Mouse (Mus musculus) limb, embryonic 12.5 days (tissue): Measurements from ENCODE around the gene Ltbp1. TPM values are rescaled to one million over a fixed set of nuclear protein-coding genes. Genes with fewer than 3 reads are reported as not detected.

Experiments used
- ATAC-seq: fragments of 200-750 bp; cut with Nextera tagmentation; 2 replicates; pipeline ENCODE4 v1.8.0; 2017; ENCODE audit warnings: low read depth, moderate TSS enrichment; ENCODE audit not compliant: insufficient number of reproducible peaks, insufficient read depth, low FRiP score, low TSS enrichment
- H3K27ac ChIP-seq: fragments of 300-500 bp; sonication (generic); 2 replicates; pipeline ENCODE4 v1.5.1; 2016; ENCODE audit warnings: mild to moderate bottlenecking, moderate library complexity
- H3K27me3 ChIP-seq: fragments of 300-500 bp; sonication (generic); 2 replicates; pipeline ENCODE4 v1.6.1; 2016; ENCODE audit warnings: mild to moderate bottlenecking, moderate library complexity
- H3K36me3 ChIP-seq: fragments of 300-500 bp; sonication (generic); 2 replicates; pipeline ENCODE4 v1.6.1; 2016; ENCODE audit warnings: mild to moderate bottlenecking, moderate library complexity
- H3K4me1 ChIP-seq: fragments of 300-500 bp; sonication (generic); replicated peaks from 2 replicates; pipeline ENCODE4 v1.6.1; 2016
- H3K4me2 ChIP-seq: fragments of 300-500 bp; sonication (generic); 2 replicates; pipeline ENCODE4 v1.6.1; 2016; ENCODE audit warnings: mild to moderate bottlenecking, moderate library complexity
- H3K4me3 ChIP-seq: fragments of 300-500 bp; sonication (generic); replicated peaks from 2 replicates; pipeline ENCODE4 v1.5.1; 2016; ENCODE audit warnings: mild to moderate bottlenecking
- H3K9ac ChIP-seq: fragments of 300-500 bp; sonication (generic); replicated peaks from 2 replicates; pipeline ENCODE4 v1.6.1; 2016; ENCODE audit warnings: mild to moderate bottlenecking, moderate library complexity
- H3K9me3 ChIP-seq: fragments of 300-500 bp; sonication (generic); 2 replicates; pipeline ENCODE4 v1.6.1; 2016; ENCODE audit warnings: mild to moderate bottlenecking, moderate library complexity
- WGBS: fragments of 180-500 bp; shearing (Covaris S2); methylation state at CpG from one replicate; pipeline ENCODE4 v1.1.7; 2016; 5-methylcytosine and 5-hydroxymethylcytosine counted together
- polyA plus RNA-seq: library from polyadenylated mRNA; unstranded; fragments of >200 nt; fragmentation: Nextera tagmentation; extraction: Ambion mirVana; gene quantifications from 2 replicates; pipeline ENCODE4 v1.2.1, GENCODE M21; 2016

Gene Ltbp1
- 43.8 and 52.8 TPM in 2 replicates for polyA plus RNA-seq

DNA sequence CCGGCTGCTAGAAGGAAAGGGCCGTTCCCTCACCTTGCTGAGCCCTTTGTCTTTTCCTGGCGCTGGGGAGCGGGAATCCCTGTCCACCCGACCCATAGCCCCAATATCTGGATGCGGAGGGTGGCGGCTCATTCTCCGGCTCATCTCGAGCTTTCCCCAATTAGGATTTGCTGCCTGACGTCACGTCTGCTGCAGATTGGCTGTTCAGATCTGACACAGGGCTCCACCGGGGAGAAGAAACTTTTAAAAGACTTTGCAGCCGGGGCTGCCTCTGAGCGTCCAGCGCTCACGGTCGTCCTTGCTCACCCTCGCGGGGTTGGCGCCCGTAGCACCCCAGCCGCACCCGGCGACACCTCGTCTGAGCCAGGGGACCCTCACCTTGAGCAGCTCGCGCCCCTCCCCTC, at the start of gene Ltbp1:
Gene Ltbp1, plus strand, starts transcription at position 288 of the 404 bp plus-strand sequence.
- H3K4me3 ChIP-seq = peak within 1 kb of the TSS; percentile 94
- ATAC-seq = peak; percentile 78

GRCm38 (mm10) chr17:74959481-74960245, 45.7 kb upstream of the Ltbp1 start:
- no peaks in the 10 kb centered on the region for H3K36me3 ChIP-seq
- H3K27me3 ChIP-seq = 0 out of 2 replicates have a peak, but pooled peaks cover 3% of the 10 kb centered on the region
- no peak overlapping the region for H3K9ac ChIP-seq
- H3K4me1 ChIP-seq = peaks cover 13% of the 10 kb centered on the region; the same call in 1 of the 2 replicates
- H3K9me3 ChIP-seq = no peaks in the 10 kb centered on the region
- WGBS = 53% methylated on average over 6 of the region's 6 CpGs
- peak overlapping the region; percentile 46; the same call in 1 of the 2 replicates for H3K27ac ChIP-seq
- ATAC-seq = no peak
- no peak overlapping the region for H3K4me3 ChIP-seq
- H3K4me2 ChIP-seq = no peak overlapping the region

More for the DNA sequence above, at the start of gene Ltbp1:
- Histone ChIP-seq H3K27me3 (no peaks in the 10 kb centered on the region), H3K9ac (peak within 1 kb of the TSS; percentile 96), H3K9me3 (no peaks in the 10 kb centered on the region), H3K27ac (peak within 1 kb of the TSS; percentile 98), H3K36me3 (peaks cover 12% of the 10 kb centered on the region; the same call in 1 of the 2 replicates), H3K4me1 (peaks cover 40% of the 10 kb centered on the region), H3K4me2 (peak within 1 kb of the TSS; percentile 80)
- WGBS = under 1% methylated on average over 27 of the region's 27 CpGs

DNA sequence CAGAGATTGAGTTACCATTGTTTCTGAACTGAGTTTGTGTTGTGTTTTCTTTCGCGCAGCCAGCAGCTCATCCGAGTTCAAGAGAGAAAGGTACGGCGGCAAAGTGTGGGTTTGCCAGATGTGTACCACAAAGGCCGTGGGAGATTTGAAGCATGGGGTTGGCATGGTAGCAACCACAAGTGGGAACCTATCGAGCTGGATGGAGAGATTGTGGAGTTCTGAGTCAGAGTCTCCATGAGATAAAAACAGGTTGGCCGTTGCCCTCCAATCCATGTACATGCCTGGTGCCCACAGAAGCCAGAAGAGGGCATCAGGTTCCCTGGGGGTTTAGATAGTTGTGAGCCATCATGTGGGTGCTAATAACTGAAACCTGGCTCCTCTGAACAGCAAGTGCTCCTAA, 42.1 kb upstream of the Ltbp1 start:
- whole genome bisulfite sequencing = 93% methylated on average over 8 of the region's 8 CpGs
- Histone ChIP-seq H3K9ac (no peak overlapping the region), H3K27me3 (0 out of 2 replicates have a peak, but pooled peaks cover 3% of the 10 kb centered on the region), H3K4me2 (no peak overlapping the region), H3K27ac (no peak overlapping the region), H3K4me1 (peaks cover 13% of the 10 kb centered on the region; the same call in 1 of the 2 replicates), H3K9me3 (no peaks in the 10 kb centered on the region), H3K4me3 (no peak overlapping the region), H3K36me3 (no peaks in the 10 kb centered on the region)
- ATAC-seq = no peak

GRCm38 (mm10) chr17:74963861-74964260, 41.5 kb upstream of the Ltbp1 start:
- WGBS = 88% methylated on average over 3 of the region's 3 CpGs
- Histone ChIP-seq H3K27me3 (0 out of 2 replicates have a peak, but pooled peaks cover 3% of the 10 kb centered on the region), H3K4me1 (peaks cover 13% of the 10 kb centered on the region; the same call in 1 of the 2 replicates), H3K9me3 (no peaks in the 10 kb centered on the region), H3K4me3 (no peak overlapping the region), H3K9ac (no peak overlapping the region), H3K27ac (no peak overlapping the region), H3K36me3 (no peaks in the 10 kb centered on the region), H3K4me2 (no peak overlapping the region)
- ATAC-seq = no peak

DNA sequence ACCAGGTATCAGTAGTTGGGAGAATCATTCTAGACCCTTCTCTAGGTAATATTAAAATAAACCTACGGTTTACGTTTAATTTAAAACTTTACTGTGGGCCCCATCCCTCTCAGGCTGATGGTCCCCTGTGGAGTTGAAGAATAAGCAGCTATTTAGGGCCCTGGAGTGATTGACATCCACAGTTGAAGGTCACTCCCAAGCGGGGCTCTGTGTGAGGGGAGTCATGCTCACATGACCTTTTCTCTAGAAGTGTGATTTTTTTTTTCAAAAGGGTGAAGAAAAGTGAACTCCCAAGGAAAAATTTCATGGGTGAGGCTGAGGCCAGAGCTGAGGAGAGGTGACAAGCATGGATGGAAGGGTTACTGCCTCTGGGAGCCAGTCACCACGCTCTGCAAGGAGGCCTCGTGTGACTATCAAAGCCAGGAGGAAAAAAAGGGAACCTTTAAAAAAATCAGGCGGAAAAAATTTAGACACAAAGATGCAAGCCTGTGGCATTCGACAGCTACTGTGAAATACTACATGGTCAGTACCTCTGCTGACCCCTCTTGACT, 38.0 kb upstream of the Ltbp1 start:
- no peak overlapping the region for H3K4me3 ChIP-seq
- H3K4me2 ChIP-seq = no peak overlapping the region
- H3K27me3 ChIP-seq = no peaks in the 10 kb centered on the region
- no peaks in the 10 kb centered on the region for H3K36me3 ChIP-seq
- 63% methylated on average over 7 of the region's 7 CpGs for WGBS
- no peak overlapping the region for H3K27ac ChIP-seq
- no peaks in the 10 kb centered on the region for H3K9me3 ChIP-seq
- H3K9ac ChIP-seq = no peak overlapping the region
- ATAC-seq = no peak
- H3K4me1 ChIP-seq = peaks cover 4% of the 10 kb centered on the region; the same call in 1 of the 2 replicates

DNA sequence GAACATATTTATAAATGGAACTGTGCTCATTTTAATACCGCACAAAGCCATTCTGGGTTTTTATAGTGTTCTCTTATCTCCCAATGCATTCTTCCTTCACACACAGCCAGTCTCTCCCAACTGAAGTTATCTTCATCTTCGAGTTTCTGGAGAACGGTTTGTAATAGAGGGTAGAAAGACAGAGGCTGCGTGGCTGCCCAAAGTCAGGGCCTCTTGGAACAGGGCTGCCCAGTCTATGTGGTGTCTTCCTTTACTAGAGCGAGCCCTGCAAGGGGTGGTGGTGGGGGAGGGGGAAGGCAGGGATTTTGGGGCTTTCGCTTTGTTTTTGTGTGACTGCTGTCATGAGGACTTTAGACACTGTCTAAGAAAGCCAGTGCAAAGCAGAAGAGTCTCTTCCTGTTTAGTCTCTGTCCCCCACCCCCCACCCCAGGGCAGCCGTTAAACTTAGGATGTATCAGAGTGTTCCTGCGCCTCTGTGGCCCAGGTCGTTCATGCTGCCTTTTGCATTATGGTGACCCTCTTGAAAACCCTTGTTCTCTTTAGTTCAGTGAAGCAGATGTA, 37.1 kb upstream of the Ltbp1 start:
- WGBS = 69% methylated on average over 9 of the region's 9 CpGs
- no peaks in the 10 kb centered on the region for H3K36me3 ChIP-seq
- H3K27ac ChIP-seq = no peak overlapping the region
- no peak; the same call in 1 of the 2 replicates for ATAC-seq
- peaks cover 4% of the 10 kb centered on the region; the same call in 1 of the 2 replicates for H3K4me1 ChIP-seq
- no peaks in the 10 kb centered on the region for H3K9me3 ChIP-seq
- no peaks in the 10 kb centered on the region for H3K27me3 ChIP-seq
- no peak overlapping the region for H3K4me3 ChIP-seq
- H3K9ac ChIP-seq = no peak overlapping the region
- H3K4me2 ChIP-seq = no peak overlapping the region

- Histone ChIP-seq H3K9ac (no peak overlapping the region), H3K4me1 (peaks cover 4% of the 10 kb centered on the region; the same call in 1 of the 2 replicates), H3K4me2 (no peak overlapping the region), H3K36me3 (no peaks in the 10 kb centered on the region), H3K9me3 (no peaks in the 10 kb centered on the region), H3K27me3 (no peaks in the 10 kb centered on the region), H3K4me3 (no peak overlapping the region), H3K27ac (no peak overlapping the region)
- ATAC-seq = no peak
- 87% methylated on average over 16 of the region's 16 CpGs for WGBS
Measured at GRCm38 (mm10) chr17:74968738-74969271, 36.6 kb upstream of the Ltbp1 start.

GRCm38 (mm10) chr17:74975192-74975591, 30.2 kb upstream of the Ltbp1 start:
- no peaks in the 10 kb centered on the region; the same call in 1 of the 2 replicates for H3K27me3 ChIP-seq
- H3K9ac ChIP-seq = no peak overlapping the region
- no peaks in the 10 kb centered on the region for H3K36me3 ChIP-seq
- H3K4me3 ChIP-seq = no peak overlapping the region
- ATAC-seq = no peak
- 64% methylated on average over 6 of the region's 6 CpGs for WGBS
- peaks cover 9% of the 10 kb centered on the region; the same call in 1 of the 2 replicates for H3K4me1 ChIP-seq
- H3K4me2 ChIP-seq = no peak overlapping the region
- H3K27ac ChIP-seq = no peak overlapping the region
- H3K9me3 ChIP-seq = no peaks in the 10 kb centered on the region

DNA sequence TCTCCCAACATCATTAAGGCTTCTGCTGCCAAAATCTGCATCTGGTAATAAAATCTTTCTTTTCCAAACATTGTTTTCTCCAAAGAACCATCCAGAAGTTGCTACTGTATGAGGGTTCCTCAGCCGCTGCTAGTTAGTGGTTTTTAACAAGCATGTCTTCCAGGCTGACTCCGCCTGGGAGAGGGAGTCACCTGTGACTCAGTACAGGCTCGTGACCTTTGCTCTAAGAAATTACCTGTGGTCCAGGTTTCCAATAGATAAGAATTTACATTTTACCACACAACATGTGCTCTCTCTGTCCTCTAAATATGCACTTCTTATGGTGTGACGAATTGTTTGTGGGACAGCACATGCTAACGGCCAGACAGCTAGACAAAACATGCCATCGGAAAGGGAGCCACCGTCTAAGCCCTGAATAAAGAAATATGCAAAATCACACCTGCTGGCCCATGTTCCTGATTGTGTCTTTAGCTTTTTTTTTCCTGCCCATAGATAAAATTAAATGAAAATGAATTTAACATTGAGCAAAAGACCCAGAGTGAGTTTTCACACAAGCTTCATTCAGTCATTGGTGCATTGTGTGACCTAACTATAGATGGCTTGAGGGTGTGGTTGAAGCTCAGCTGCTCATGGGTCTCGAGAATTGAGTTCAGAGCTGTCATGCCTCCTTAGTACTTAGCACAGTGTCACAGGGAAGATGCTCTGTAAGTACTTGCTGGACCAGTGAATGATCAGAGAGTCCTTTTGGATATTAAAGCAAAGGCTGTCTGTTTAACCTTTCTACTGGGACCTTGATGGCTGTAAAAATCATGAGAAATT, 29.0 kb upstream of the Ltbp1 start:
- no peak overlapping the region for H3K27ac ChIP-seq
- no peak overlapping the region for H3K4me3 ChIP-seq
- no peak for ATAC-seq
- H3K4me1 ChIP-seq = peaks cover 9% of the 10 kb centered on the region; the same call in 1 of the 2 replicates
- no peak overlapping the region for H3K4me2 ChIP-seq
- H3K27me3 ChIP-seq = no peaks in the 10 kb centered on the region; the same call in 1 of the 2 replicates
- no peaks in the 10 kb centered on the region for H3K9me3 ChIP-seq
- WGBS = 72% methylated on average over 8 of the region's 8 CpGs
- no peaks in the 10 kb centered on the region for H3K36me3 ChIP-seq
- no peak overlapping the region for H3K9ac ChIP-seq

DNA sequence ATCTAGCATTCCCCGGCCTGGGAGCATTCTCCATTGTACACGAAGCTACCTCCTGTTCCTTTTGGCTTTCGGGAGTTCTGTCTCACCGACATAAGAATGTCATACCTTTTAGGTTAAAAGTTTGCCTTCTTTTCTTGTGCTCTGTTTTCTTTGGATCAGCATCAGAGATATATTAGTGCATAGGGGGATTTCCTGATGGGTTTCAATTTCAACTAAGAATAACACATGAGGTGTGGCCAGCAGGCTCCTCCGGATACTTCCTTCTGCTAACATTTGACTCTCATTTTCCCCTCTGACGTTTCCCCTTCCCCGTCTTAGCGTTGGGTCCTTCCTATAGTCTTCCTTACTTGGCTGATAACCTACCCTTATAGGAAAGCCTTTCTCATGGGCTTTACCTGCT, 25.6 kb upstream of the Ltbp1 start:
- H3K4me2 ChIP-seq = no peak overlapping the region
- no peak overlapping the region for H3K27ac ChIP-seq
- no peak overlapping the region for H3K9ac ChIP-seq
- H3K36me3 ChIP-seq = no peaks in the 10 kb centered on the region
- no peak for ATAC-seq
- no peaks in the 10 kb centered on the region for H3K27me3 ChIP-seq
- H3K4me1 ChIP-seq = peaks cover 9% of the 10 kb centered on the region; the same call in 1 of the 2 replicates
- H3K4me3 ChIP-seq = no peak overlapping the region
- 87% methylated on average over 8 of the region's 8 CpGs for WGBS
- H3K9me3 ChIP-seq = no peaks in the 10 kb centered on the region
